Mouse (Mus musculus): ENCODE measurements around the gene Ddx24. TPM values are rescaled to one million over a fixed set of nuclear protein-coding genes. Genes with fewer than 3 reads are reported as not detected.

Gene Ddx24
- total RNA-seq, 1 experiment = 107 TPM

DNA sequence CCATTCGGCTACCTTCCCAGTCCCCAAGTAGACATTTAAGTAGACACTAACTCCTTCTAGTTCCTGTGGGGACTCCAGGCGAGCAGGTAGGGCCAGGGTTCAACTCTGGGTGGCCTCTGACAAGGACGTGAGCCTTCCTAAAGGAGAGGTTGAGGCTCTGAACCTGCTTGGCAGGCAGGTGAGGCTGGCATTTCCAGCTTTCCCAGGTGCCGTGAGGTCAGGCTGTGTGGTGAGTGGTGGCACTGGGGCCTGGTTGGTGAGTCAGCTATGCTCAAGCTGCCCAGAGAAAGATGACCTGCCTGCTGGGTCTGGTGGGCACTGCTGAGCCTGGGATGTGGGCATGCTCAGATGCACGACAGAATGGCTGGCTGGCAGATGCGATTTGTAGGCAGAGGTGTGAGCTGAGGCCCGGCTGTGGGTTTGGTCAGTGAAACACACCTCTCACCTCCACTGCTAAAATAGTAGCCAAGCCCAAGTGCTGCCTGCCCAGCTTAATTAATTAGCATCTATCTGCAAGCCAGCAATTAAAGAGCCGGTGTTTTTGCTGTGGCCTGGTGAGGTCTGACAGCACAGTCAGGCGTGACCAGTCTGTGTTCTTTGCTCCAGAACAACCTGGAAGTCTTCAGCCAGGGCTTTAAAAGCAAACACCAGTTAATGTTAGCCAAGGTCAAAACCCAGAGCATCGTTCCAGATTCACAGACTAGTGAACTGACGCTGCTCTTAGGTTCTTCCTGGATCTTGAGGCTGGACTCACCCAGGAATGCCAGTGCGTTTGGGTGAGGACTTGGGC lies 29.9 kb downstream of the Ddx24 start:
- H3K27ac ChIP-seq (ENCODE audit: insufficient read depth, low read depth, low read length, poor library complexity, severe bottlenecking) = no peak overlapping the region
- H3K9ac ChIP-seq (ENCODE audit: insufficient read depth, low read depth, low read length, poor library complexity, severe bottlenecking) = no peak overlapping the region
- peaks cover 0 to 3% of the 10 kb centered on the region in 2 experiments; a peak in 1 of 4 replicates for H3K4me1 ChIP-seq (ENCODE audit: control insufficient read depth in 2 of 2, insufficient read depth in 2 of 2, low read length in 2 of 2, poor library complexity in 1 of 2)
- in situ Hi-C loops (cut with MboI; ENCODE audit: low sequenced_read_pairs in 2 of 2, unreplicated experiment in 2 of 2) = no loop called here
- no peak for TF ChIP-seq MAFK (IDR thresholded peaks at IDR 0.05; ENCODE audit: insufficient read depth, low read depth, low read length)
- no peak for TF ChIP-seq CHD2 (IDR thresholded peaks at IDR 0.05; ENCODE audit: low read depth, low read length)
- no peak for DNase-seq (ENCODE audit: low read depth, low spot score)
- no peaks in the 10 kb centered on the region for H3K9me3 ChIP-seq (ENCODE audit: control insufficient read depth, insufficient read depth, low read depth, low read length)
- no peak overlapping the region for H3K4me3 ChIP-seq (ENCODE audit: insufficient read depth in 1 of 2, low read depth in 1 of 2, low read length in 2 of 2, poor library complexity in 1 of 2, severe bottlenecking in 1 of 2)
- H3K36me3 ChIP-seq (ENCODE audit: control insufficient read depth, insufficient read depth, low read length, poor library complexity, severe bottlenecking) = no peaks in the 10 kb centered on the region

DNA sequence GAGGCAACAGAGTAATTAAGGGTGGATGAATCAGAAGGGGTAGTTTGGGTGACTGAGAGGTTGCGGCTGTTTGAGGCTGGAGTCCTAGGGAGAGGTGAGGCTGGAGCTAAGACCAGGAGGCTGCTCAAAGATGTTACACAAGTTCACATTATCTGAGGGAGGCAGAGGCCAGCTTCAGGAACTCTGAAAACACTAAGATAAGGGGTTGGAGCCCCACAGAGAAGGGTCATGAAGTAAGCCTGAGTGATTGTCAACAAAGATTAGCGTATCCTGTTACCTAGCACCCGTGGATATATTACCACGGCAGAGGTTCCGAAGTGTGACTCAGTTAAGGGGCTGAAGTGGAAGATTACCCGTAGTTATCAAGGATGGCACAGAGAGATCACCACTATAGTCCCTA lies 32.1 kb downstream of the Ddx24 start:
- Histone ChIP-seq H3K4me3 (ENCODE audit: insufficient read depth in 1 of 2, low read depth in 1 of 2, low read length in 2 of 2, poor library complexity in 1 of 2, severe bottlenecking in 1 of 2) (no peak overlapping the region), H3K9ac (ENCODE audit: insufficient read depth, low read depth, low read length, poor library complexity, severe bottlenecking) (no peak overlapping the region), H3K27ac (ENCODE audit: insufficient read depth, low read depth, low read length, poor library complexity, severe bottlenecking) (no peak overlapping the region), H3K4me1 (ENCODE audit: control insufficient read depth in 2 of 2, insufficient read depth in 2 of 2, low read length in 2 of 2, poor library complexity in 1 of 2) (peaks cover 0 to 3% of the 10 kb centered on the region in 2 experiments; a peak in 1 of 4 replicates), H3K9me3 (ENCODE audit: control insufficient read depth, insufficient read depth, low read depth, low read length) (no peaks in the 10 kb centered on the region), H3K36me3 (ENCODE audit: control insufficient read depth, insufficient read depth, low read length, poor library complexity, severe bottlenecking) (no peaks in the 10 kb centered on the region)
- TF ChIP-seq ZC3H11A (IDR thresholded peaks at IDR 0.05; ENCODE audit: borderline replicate concordance, low read depth, low read length) (no peak), CHD2 (IDR thresholded peaks at IDR 0.05; ENCODE audit: low read depth, low read length) (no peak), MAFK (IDR thresholded peaks at IDR 0.05; ENCODE audit: insufficient read depth, low read depth, low read length) (no peak), HCFC1 (IDR thresholded peaks at IDR 0.05; ENCODE audit: borderline replicate concordance, insufficient read depth, low read length) (no peak), ZNF384 (IDR thresholded peaks at IDR 0.05; ENCODE audit: low read depth, low read length) (no peak)
- in situ Hi-C loops (cut with MboI; ENCODE audit: low sequenced_read_pairs in 2 of 2, unreplicated experiment in 2 of 2) = no loop called here
- no peak for DNase-seq (ENCODE audit: low read depth, low spot score)

DNA sequence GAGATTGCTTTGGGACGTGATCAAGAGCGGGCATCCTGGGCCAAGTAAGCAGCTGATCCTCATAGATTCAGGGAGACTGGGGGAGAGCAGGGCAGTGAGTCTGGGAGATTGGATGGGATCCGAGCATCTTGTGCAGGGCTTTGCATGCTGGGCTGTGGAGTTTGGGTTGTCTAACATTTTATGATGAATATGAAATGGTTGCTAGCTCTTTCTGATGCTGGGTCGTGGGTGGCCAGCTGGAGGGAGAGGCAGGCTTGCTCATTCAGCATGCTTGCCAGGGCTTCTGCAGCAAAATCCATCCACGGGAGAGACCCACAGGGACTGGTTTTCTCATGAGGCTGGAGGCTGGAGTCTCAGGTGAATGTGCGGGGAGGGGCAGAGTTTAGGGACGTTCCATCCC lies 34.5 kb downstream of the Ddx24 start:
- Histone ChIP-seq H3K9me3 (ENCODE audit: control insufficient read depth, insufficient read depth, low read depth, low read length) (no peaks in the 10 kb centered on the region), H3K9ac (ENCODE audit: insufficient read depth, low read depth, low read length, poor library complexity, severe bottlenecking) (no peak overlapping the region)
- TF ChIP-seq ZC3H11A (IDR thresholded peaks at IDR 0.05; ENCODE audit: borderline replicate concordance, low read depth, low read length) (no peak), ZNF384 (IDR thresholded peaks at IDR 0.05; ENCODE audit: low read depth, low read length) (no peak), MAFK (IDR thresholded peaks at IDR 0.05; ENCODE audit: insufficient read depth, low read depth, low read length) (no peak), HCFC1 (IDR thresholded peaks at IDR 0.05; ENCODE audit: borderline replicate concordance, insufficient read depth, low read length) (no peak), CHD2 (IDR thresholded peaks at IDR 0.05; ENCODE audit: low read depth, low read length) (no peak)

DNA sequence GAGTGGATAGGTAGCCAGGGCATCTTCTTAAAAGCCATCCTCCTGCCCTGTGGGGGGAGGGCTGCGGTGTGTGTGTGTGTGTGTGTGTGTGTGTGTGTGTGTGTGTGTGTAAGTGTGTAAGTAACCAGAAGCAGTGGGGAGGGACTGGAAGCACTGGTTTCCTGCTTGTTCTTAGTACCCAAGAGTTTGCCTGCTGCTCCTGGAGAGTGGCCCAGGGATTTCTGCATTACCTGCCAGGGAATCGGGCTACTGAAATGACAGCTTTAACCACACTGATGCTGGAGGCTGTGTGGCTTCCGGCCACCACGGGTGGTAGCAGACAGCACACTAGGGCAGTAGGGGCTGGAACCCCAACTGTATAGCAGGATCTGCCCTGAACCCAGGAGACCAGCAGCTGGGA lies 35.6 kb downstream of the Ddx24 start:
- TF ChIP-seq ZC3H11A (IDR thresholded peaks at IDR 0.05; ENCODE audit: borderline replicate concordance, low read depth, low read length) = no peak
- no peak for TF ChIP-seq MAFK (IDR thresholded peaks at IDR 0.05; ENCODE audit: insufficient read depth, low read depth, low read length)
- TF ChIP-seq CHD2 (IDR thresholded peaks at IDR 0.05; ENCODE audit: low read depth, low read length) = no peak
- no peak for TF ChIP-seq HCFC1 (IDR thresholded peaks at IDR 0.05; ENCODE audit: borderline replicate concordance, insufficient read depth, low read length)
- TF ChIP-seq ZNF384 (IDR thresholded peaks at IDR 0.05; ENCODE audit: low read depth, low read length) = no peak
- Histone ChIP-seq H3K36me3 (ENCODE audit: control insufficient read depth, insufficient read depth, low read length, poor library complexity, severe bottlenecking) (no peaks in the 10 kb centered on the region), H3K4me1 (ENCODE audit: control insufficient read depth in 2 of 2, insufficient read depth in 2 of 2, low read length in 2 of 2, poor library complexity in 1 of 2) (peaks cover 0 to 3% of the 10 kb centered on the region in 2 experiments; a peak in 1 of 4 replicates), H3K27ac (ENCODE audit: insufficient read depth, low read depth, low read length, poor library complexity, severe bottlenecking) (no peak overlapping the region), H3K9me3 (ENCODE audit: control insufficient read depth, insufficient read depth, low read depth, low read length) (no peaks in the 10 kb centered on the region), H3K9ac (ENCODE audit: insufficient read depth, low read depth, low read length, poor library complexity, severe bottlenecking) (no peak overlapping the region), H3K4me3 (ENCODE audit: insufficient read depth in 1 of 2, low read depth in 1 of 2, low read length in 2 of 2, poor library complexity in 1 of 2, severe bottlenecking in 1 of 2) (no peak overlapping the region)
- in situ Hi-C loops (cut with MboI; ENCODE audit: low sequenced_read_pairs in 2 of 2, unreplicated experiment in 2 of 2) = no loop called here
- no peak for DNase-seq (ENCODE audit: low read depth, low spot score)

More for the DNA sequence above, 34.5 kb downstream of the Ddx24 start:
- Histone ChIP-seq H3K36me3 (ENCODE audit: control insufficient read depth, insufficient read depth, low read length, poor library complexity, severe bottlenecking) (no peaks in the 10 kb centered on the region), H3K4me3 (ENCODE audit: insufficient read depth in 1 of 2, low read depth in 1 of 2, low read length in 2 of 2, poor library complexity in 1 of 2, severe bottlenecking in 1 of 2) (no peak overlapping the region), H3K4me1 (ENCODE audit: control insufficient read depth in 2 of 2, insufficient read depth in 2 of 2, low read length in 2 of 2, poor library complexity in 1 of 2) (peaks cover 0 to 3% of the 10 kb centered on the region in 2 experiments; a peak in 1 of 4 replicates), H3K27ac (ENCODE audit: insufficient read depth, low read depth, low read length, poor library complexity, severe bottlenecking) (no peak overlapping the region)
- DNase-seq (ENCODE audit: low read depth, low spot score) = no peak
- in situ Hi-C loops (cut with MboI; ENCODE audit: low sequenced_read_pairs in 2 of 2, unreplicated experiment in 2 of 2) = no loop called here

Measured in ES-E14 (cell line).